Mouse (Mus musculus) embryonic fibroblast, embryonic 13.5 days (primary cell): ENCODE measurements at regions not wholly inside any gene's neighbourhood (a gene's known extent, or its start where the extent isn't known, plus 50 kb on each side); places are given as distances from the start of the nearest gene placed in this dataset.

Experiments used
- CTCF ChIP-seq: IDR thresholded peaks from 2 replicates; pipeline ENCODE4 v1.5.1; 2011; ENCODE audit warnings: mild to moderate bottlenecking, control low read depth, low read length, moderate library complexity, borderline replicate concordance; ENCODE audit not compliant: insufficient read depth
- POLR2A ChIP-seq: IDR thresholded peaks from 2 replicates; pipeline ENCODE4 v1.6.1; 2011; ENCODE audit warnings: low read depth, mild to moderate bottlenecking, control low read depth, low read length, moderate library complexity

DNA sequence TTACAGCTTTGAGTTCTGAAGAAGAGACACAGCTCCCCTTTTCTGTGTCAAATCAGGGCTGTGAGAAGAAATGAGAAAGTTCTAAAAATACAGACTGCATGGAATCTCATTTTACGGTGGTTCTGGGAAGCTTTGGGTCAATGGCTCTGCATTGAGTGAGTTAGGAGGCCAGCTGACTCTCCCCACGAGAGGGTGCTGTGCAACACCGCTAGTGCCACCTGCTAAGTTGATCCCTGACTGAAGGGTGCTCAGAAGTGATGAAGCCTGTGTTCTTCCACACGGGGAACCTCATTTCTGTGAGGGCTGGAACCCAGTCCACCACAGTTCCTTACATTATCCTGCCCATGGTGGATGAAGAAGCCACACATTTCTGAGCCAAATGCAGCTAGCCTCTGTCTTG lies 159.5 kb upstream of the Eef2kmt start:
- no peak for TF ChIP-seq CTCF
- TF ChIP-seq POLR2A = no peak
